Mouse (Mus musculus): ENCODE data around the gene Gm4131. TPM values are rescaled to one million over a fixed set of nuclear protein-coding genes. Genes with fewer than 3 reads are reported as not detected.
"Not testable (repeated sequence)": the region's sequence is repeated elsewhere in the genome, so short reads cannot be mapped to it uniquely, and the experiment has no call there.

Gene Gm4131
- polyA plus RNA-seq (2012; ENCODE audit: insufficient read depth, low replicate concordance), result not detected in 2 replicates

GRCm38 (mm10) chr14:62566821-62567220 is at the start of gene Gm4131:
Gene Gm4131 (minus strand): TSS chr14:62566921.
- not testable (repeated sequence) for H3K36me3 ChIP-seq (replicated peaks; ENCODE audit: low read length); H3K9me3 ChIP-seq; H3K4me3 ChIP-seq (replicated peaks)

DNA sequence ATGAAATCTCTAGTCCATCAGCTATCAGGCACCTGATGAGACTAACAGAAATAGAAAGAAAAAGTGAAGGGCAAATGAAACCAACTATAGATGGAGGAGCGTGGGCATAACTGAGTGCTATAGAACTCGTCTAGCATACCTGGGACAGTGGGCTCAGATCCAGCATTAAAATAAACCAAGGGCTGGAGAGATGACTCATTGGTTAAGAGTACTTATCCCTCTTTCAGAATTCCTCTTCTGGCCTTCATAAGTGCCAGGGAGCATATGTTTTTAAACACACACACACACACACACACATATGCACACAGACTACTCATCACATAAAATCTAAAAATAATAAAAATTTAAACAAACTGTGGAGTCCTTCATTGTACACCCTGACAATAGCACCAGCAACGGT is 43.2 kb upstream of the Gm4131 start:
- TF ChIP-seq GATA1 (IDR thresholded peaks at IDR 0.05; ENCODE audit: borderline replicate concordance, low read length) (no peak), FLI1 (IDR thresholded peaks at IDR 0.05; ENCODE audit: low read length) (no peak)
- Histone ChIP-seq H3K36me3 (replicated peaks; ENCODE audit: low read length) (no peaks in the 10 kb centered on the region), H3K9me3 (no peaks in the 10 kb centered on the region), H3K4me1 (no peaks in the 10 kb centered on the region), H3K4me3 (replicated peaks) (no peak overlapping the region), H3K27me3 (replicated peaks) (peaks cover 6% of the 10 kb centered on the region)

More at GRCm38 (mm10) chr14:62566821-62567220, at the start of gene Gm4131:
- H3K4me1 ChIP-seq; H3K27me3 ChIP-seq (replicated peaks): not testable (repeated sequence)

GRCm38 (mm10) chr14:62607791-62608196 is 41.1 kb upstream of the Gm4131 start:
- H3K4me1 ChIP-seq, result no peaks in the 10 kb centered on the region
- H3K27me3 ChIP-seq (replicated peaks), result peaks cover 10% of the 10 kb centered on the region
- no peaks in the 10 kb centered on the region for H3K36me3 ChIP-seq (replicated peaks; ENCODE audit: low read length)
- TF ChIP-seq FLI1 (IDR thresholded peaks at IDR 0.05; ENCODE audit: low read length) (no peak), GATA1 (IDR thresholded peaks at IDR 0.05; ENCODE audit: borderline replicate concordance, low read length) (no peak)
- H3K4me3 ChIP-seq (replicated peaks), result no peak overlapping the region
- no peaks in the 10 kb centered on the region for H3K9me3 ChIP-seq

DNA sequence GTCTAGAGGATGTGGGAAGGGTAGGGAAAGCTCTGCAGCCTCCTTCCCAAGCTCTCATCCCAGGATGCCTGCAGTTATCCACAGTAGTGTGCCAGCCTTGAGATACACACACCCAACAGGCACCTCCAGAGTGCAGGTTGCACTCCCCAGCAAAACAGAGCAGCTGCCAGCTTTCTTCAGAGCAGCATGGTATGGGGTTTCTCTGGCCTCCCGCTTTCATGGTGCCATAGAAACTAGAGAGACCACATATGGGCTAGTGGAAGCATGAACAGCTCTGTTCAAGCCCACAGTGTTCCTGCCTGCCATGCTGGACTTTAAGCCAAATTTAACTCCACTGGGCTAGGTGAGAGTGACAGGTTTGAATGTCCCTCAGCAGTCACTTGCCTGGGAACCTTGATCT is 36.1 kb upstream of the Gm4131 start:
- no peaks in the 10 kb centered on the region for H3K9me3 ChIP-seq
- TF ChIP-seq GATA1 (IDR thresholded peaks at IDR 0.05; ENCODE audit: borderline replicate concordance, low read length) (no peak), FLI1 (IDR thresholded peaks at IDR 0.05; ENCODE audit: low read length) (no peak)
- no peaks in the 10 kb centered on the region for H3K36me3 ChIP-seq (replicated peaks; ENCODE audit: low read length)
- H3K4me3 ChIP-seq (replicated peaks), result no peak overlapping the region
- H3K4me1 ChIP-seq, result no peaks in the 10 kb centered on the region
- H3K27me3 ChIP-seq (replicated peaks), result peaks cover 14% of the 10 kb centered on the region

DNA sequence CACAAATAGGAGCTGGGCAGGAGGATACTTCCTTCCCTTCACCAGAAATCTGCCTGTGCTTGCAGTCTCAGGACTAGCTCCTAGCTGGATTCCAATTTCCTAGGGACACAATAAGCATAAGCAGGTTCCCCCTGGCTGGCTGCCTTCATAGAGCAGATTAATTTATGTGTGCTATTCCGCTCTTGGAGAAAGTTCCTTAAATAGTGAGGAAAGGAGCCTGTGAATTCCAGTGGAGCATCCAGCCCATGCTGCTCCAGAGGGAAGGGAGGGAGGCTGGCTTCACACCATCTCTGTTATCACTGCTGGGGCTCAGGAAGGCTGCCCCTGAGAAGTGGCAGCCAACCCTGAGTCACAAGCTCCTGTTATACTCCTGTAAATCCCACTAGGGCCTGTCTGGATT is 35.5 kb upstream of the Gm4131 start:
- Histone ChIP-seq H3K27me3 (replicated peaks) (peaks cover 14% of the 10 kb centered on the region), H3K4me1 (no peaks in the 10 kb centered on the region), H3K4me3 (replicated peaks) (no peak overlapping the region), H3K9me3 (no peaks in the 10 kb centered on the region), H3K36me3 (replicated peaks; ENCODE audit: low read length) (no peaks in the 10 kb centered on the region)
- no peak for TF ChIP-seq GATA1 (IDR thresholded peaks at IDR 0.05; ENCODE audit: borderline replicate concordance, low read length)
- no peak for TF ChIP-seq FLI1 (IDR thresholded peaks at IDR 0.05; ENCODE audit: low read length)

DNA sequence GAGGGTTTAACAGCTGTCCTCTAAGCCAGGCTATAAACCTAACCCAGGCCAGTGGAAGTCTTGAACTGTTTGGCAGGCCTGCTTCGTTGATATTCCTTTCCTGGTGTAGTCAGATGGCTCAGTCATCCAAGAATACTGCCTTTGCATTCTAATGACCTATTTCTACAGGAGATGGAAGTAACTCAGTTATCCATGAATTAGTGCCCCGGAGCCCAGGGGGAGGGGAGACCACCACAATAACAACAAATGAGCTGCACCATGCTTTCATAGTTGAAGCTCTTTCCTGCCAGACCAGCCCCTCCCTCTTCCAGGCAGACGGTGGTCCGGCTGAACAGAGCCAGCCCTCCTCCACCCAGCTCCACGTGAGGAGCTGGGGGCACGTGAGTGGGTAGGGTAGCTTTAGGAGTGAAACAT is 33.4 kb upstream of the Gm4131 start:
- no peaks in the 10 kb centered on the region for H3K4me1 ChIP-seq
- no peaks in the 10 kb centered on the region for H3K36me3 ChIP-seq (replicated peaks; ENCODE audit: low read length)
- TF ChIP-seq FLI1 (IDR thresholded peaks at IDR 0.05; ENCODE audit: low read length) (no peak), GATA1 (IDR thresholded peaks at IDR 0.05; ENCODE audit: borderline replicate concordance, low read length) (no peak)
- no peak overlapping the region for H3K4me3 ChIP-seq (replicated peaks)
- H3K9me3 ChIP-seq, result no peaks in the 10 kb centered on the region
- peaks cover 8% of the 10 kb centered on the region for H3K27me3 ChIP-seq (replicated peaks)

DNA sequence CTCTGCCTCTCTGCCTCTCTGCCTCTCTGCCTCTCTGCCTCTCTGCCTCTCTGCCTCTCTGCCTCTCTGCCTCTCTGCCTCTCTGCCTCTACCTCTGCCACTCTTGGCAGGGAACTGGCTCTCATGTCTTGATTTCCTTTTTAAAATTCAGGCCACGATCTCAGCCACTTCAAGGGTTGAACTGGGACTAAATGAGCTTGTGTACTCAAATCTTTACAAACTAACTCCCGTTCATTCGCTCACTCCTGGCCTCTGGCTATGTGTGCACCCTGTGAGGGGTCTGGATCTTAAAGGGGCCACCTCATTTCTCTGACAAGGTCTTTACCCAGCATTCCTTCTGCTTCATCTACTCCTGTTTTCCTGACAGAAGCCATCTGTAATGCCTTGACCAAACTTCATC is 18.6 kb upstream of the Gm4131 start:
- no peaks in the 10 kb centered on the region for H3K36me3 ChIP-seq (replicated peaks; ENCODE audit: low read length)
- H3K9me3 ChIP-seq, result peaks cover 9% of the 10 kb centered on the region
- H3K4me1 ChIP-seq, result no peaks in the 10 kb centered on the region
- H3K4me3 ChIP-seq (replicated peaks), result no peak overlapping the region
- H3K27me3 ChIP-seq (replicated peaks), result peaks cover 9% of the 10 kb centered on the region
- TF ChIP-seq FLI1 (IDR thresholded peaks at IDR 0.05; ENCODE audit: low read length) (no peak), GATA1 (IDR thresholded peaks at IDR 0.05; ENCODE audit: borderline replicate concordance, low read length) (no peak)

DNA sequence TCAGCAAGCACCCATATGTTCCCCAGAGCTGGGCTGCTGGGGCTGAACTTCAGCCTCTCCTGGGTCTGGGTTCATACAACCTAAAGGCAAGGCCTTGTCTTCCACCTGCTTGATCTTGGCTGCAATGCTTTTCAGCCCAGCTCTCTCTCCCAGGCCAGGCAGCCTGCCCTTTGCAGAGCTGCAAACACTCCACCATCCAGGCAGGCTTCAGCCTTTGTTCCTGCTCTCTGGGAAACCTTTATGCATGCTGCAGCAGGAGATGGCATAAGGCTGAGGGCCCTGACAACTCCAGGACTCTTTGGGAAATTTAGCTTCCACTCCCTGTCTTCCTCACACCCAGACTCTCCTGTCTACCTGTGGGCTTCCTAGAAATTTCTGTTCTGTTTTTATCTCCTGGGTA is 17.9 kb upstream of the Gm4131 start:
- Histone ChIP-seq H3K4me1 (no peaks in the 10 kb centered on the region), H3K27me3 (replicated peaks) (peaks cover 9% of the 10 kb centered on the region), H3K36me3 (replicated peaks; ENCODE audit: low read length) (no peaks in the 10 kb centered on the region), H3K4me3 (replicated peaks) (no peak overlapping the region), H3K9me3 (peaks cover 9% of the 10 kb centered on the region)
- TF ChIP-seq FLI1 (IDR thresholded peaks at IDR 0.05; ENCODE audit: low read length) (no peak), GATA1 (IDR thresholded peaks at IDR 0.05; ENCODE audit: borderline replicate concordance, low read length) (no peak)

DNA sequence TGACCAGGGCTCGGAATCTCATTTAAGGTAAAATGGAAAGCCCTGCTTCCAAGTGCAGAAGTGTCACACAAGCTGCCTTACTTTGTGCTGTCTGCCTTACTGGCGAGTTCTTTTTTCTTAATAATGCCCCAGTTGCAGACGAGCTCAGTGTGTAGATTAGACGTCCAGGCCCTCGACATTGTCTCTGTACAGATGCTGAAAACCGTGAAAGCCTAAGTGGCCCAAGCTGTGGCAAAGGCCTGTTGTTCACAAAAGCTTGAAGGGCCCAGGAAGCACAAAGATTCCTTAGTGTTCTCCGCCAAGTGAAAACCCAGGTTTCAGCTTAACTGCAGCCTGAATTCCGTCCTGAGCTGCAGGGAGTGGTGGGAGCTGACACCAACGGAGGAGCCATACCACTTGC is 15.0 kb upstream of the Gm4131 start:
- no peaks in the 10 kb centered on the region for H3K36me3 ChIP-seq (replicated peaks; ENCODE audit: low read length)
- no peaks in the 10 kb centered on the region for H3K4me1 ChIP-seq
- peaks cover 5% of the 10 kb centered on the region for H3K9me3 ChIP-seq
- H3K4me3 ChIP-seq (replicated peaks), result no peak overlapping the region
- peaks cover 5% of the 10 kb centered on the region for H3K27me3 ChIP-seq (replicated peaks)
- TF ChIP-seq GATA1 (IDR thresholded peaks at IDR 0.05; ENCODE audit: borderline replicate concordance, low read length), result no peak
- TF ChIP-seq FLI1 (IDR thresholded peaks at IDR 0.05; ENCODE audit: low read length), result no peak

GRCm38 (mm10) chr14:62580945-62581344 is 14.2 kb upstream of the Gm4131 start:
- H3K4me1 ChIP-seq, result no peaks in the 10 kb centered on the region
- H3K27me3 ChIP-seq (replicated peaks), result peaks cover 5% of the 10 kb centered on the region
- no peak overlapping the region for H3K4me3 ChIP-seq (replicated peaks)
- TF ChIP-seq GATA1 (IDR thresholded peaks at IDR 0.05; ENCODE audit: borderline replicate concordance, low read length) (no peak), FLI1 (IDR thresholded peaks at IDR 0.05; ENCODE audit: low read length) (no peak)
- H3K36me3 ChIP-seq (replicated peaks; ENCODE audit: low read length), result no peaks in the 10 kb centered on the region
- H3K9me3 ChIP-seq, result peaks cover 5% of the 10 kb centered on the region

DNA sequence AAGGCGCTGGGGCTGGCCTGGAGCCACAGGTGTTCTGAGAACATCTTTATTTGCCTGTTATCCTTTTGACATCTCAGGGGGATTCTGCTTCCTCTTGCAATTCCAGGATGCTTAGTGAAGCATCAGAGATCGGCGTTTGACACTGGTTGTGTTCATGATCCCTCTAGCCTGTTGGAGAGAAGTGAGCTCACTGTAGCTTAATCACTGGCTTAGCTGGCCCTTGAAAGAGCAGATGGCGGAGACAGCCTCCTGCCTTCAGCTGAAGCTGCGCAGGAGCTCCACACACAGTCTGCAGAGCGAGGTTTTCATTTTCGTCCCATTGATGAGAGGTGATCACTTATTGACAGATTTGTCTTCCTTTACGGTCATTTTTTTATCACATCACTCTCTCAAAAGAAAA is 9.1 kb upstream of the Gm4131 start:
- TF ChIP-seq FLI1 (IDR thresholded peaks at IDR 0.05; ENCODE audit: low read length) (no peak), GATA1 (IDR thresholded peaks at IDR 0.05; ENCODE audit: borderline replicate concordance, low read length) (no peak)
- Histone ChIP-seq H3K27me3 (replicated peaks) (peaks cover 5% of the 10 kb centered on the region), H3K36me3 (replicated peaks; ENCODE audit: low read length) (no peaks in the 10 kb centered on the region), H3K9me3 (peaks cover under 1% of the 10 kb centered on the region), H3K4me3 (replicated peaks) (no peak overlapping the region), H3K4me1 (no peaks in the 10 kb centered on the region)
